Mouse (Mus musculus) cerebellum, postnatal 10 days (tissue): ENCODE measurements around the gene Olfr970.
"Not testable (repeated sequence)": the region's sequence is repeated elsewhere in the genome, so short reads cannot be mapped to it uniquely, and the experiment has no call there.

Experiments used
- DNase-seq, 2 experiments: peaks; one replicate each; pipeline ENCODE4 v3.0.0; 2021; ENCODE audit warnings: mixed read lengths in 2 of 2

The Olfr970 gene

GRCm38 (mm10) chr9:39808560-39808959 is at the start of gene Olfr970:
Gene Olfr970, plus strand, starts transcription at chr9:39808860.
- no peak for DNase-seq

DNA sequence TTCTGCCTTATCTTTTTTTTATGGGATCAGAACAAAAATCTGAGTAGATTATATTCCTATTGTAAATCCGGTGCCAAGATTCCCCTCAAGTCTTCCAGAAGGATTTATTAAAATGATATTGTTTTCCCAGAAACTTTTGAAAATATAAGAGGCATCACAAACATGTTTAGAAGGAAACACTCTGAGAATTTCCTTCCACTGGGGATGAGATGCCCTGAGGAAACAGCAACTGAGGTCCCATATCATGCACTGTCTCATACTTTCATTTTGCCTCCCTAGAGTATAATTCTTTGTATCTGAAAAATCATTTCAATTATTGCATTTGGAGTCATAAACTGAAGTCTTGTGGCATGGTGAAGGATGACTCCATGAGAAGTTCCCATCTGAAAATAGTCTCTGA is 25.5 kb upstream of the Olfr970 start, which contains the start of gene Olfr968:
TSS of gene Olfr968 (minus strand) at position 101 of the 400 bp plus-strand sequence.
- DNase-seq = no peak

DNA sequence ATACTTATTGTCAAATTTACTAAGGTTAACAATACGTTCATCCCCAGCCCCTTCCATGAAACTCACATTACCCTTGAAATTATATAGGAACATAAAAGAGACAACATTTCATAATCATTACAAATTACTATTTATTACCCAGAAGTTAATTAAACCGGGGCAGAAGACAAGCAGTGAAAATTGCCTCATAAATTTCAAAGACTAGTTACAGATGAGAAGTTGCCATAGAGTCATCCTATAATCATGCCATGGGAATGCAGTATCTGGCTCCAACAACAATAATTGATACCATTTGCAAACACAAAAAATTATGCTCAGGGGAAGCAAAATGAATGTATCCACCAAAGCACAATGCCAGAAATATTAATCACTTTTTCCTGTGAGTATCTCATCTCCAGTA is 18.1 kb upstream of the Olfr970 start, which contains the start of gene Olfr969:
TSS of gene Olfr969 (plus strand) at position 388 of the 400 bp plus-strand sequence.
- no peak for DNase-seq

GRCm38 (mm10) chr9:39836576-39836975 is 27.9 kb downstream of the Olfr970 start, which contains the start of gene Olfr971:
Gene Olfr971, plus strand, starts transcription at chr9:39836876.
- not testable (repeated sequence) for DNase-seq

DNA sequence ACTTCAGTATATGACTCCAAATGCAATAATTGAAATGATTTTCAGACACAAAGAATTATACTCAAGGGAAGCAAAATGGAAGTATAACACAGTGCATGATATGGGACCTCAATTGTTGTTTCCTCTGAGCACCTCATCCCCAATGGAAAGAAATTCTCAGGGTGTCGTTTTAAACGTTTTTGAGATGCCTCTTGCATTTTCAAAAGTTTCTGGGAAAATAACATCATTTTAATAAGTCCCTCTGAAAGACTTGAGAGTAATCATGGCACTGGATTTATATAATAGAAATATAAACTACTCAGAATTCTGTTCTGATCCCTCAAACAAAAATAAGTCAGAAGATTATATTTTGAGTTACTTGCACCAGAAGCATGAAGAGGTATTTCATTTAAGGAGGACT is 57.5 kb downstream of the Olfr970 start, which contains the start of gene Olfr972:
TSS of gene Olfr972 (plus strand) at position 301 of the 400 bp plus-strand sequence.
- no peak for DNase-seq
